Mouse (Mus musculus): ENCODE measurements around the gene Adam19. TPM values are rescaled to one million over a fixed set of nuclear protein-coding genes. Genes with fewer than 3 reads are reported as not detected.

The Adam19 gene
- polyA plus RNA-seq, 1 experiment: 51.6 TPM

DNA sequence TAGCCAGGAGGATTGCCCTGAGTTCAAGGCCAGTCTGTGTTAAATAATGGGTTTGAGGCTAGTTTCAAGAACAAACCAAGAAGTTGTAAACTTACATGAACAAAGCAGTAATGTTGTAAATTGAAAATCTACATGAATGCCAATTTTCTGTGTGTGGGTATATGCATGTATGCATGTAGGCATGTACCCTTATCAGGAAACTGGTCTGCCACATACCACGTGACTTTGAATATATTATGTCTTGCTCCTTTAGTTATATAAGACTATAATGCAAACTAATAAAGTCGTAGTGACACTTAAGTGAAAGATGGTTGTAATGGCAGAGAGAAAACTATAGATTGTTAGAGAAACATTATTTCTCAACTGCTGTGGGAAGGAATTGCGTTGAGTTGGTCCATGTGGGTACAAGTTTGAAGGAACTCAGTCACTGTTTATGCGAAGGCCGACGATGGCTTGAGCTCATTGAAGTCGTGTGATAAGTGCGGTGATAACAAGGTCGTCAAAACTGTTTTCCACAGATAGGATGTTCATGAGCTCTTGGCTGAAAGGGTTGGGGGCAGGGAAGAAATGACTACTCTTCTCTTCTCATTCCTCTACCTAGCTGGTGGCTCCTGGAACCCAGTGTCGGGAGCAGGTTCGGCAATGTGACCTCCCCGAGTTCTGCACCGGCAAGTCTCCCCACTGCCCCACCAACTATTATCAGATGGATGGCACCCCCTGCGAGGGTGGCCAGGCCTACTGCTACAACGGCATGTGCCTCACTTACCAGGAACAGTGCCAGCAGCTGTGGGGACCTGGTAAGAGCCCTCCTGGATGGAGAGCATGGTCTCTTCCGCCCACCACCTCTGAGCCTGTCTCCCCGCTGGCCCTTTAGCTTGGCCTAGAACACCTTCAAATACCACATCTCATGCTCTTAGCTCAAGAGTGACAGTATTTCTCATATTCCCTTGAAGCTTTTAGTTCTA lies 75.5 kb downstream of the Adam19 start:
- H3K27me3 ChIP-seq (ENCODE audit: control insufficient read depth, insufficient read depth, low read length, poor library complexity, severe bottlenecking): no peaks in the 10 kb centered on the region
- TF ChIP-seq CTCF (IDR thresholded peaks at IDR 0.05; ENCODE audit: low read depth, low read length) (no peak), POLR2A (IDR thresholded peaks at IDR 0.05; ENCODE audit: insufficient read depth, low read length) (no peak), EP300 (IDR thresholded peaks at IDR 0.05; ENCODE audit: insufficient read depth, low read depth, low read length) (no peak)
- no peak overlapping the region for H3K4me3 ChIP-seq (ENCODE audit: low read depth, low read length)
- H3K36me3 ChIP-seq (ENCODE audit: control insufficient read depth, insufficient read depth, low read length, poor library complexity, severe bottlenecking): peaks cover 21% of the 10 kb centered on the region
- no peaks in the 10 kb centered on the region for H3K4me1 ChIP-seq (ENCODE audit: control insufficient read depth, insufficient read depth, low read length)
- H3K27ac ChIP-seq (ENCODE audit: insufficient read depth, low read length): no peak overlapping the region
- H3K9ac ChIP-seq (ENCODE audit: low read depth, poor library complexity, severe bottlenecking): no peak overlapping the region
- no peaks in the 10 kb centered on the region for H3K9me3 ChIP-seq (replicated peaks; ENCODE audit: control insufficient read depth, insufficient read depth, low read length, poor library complexity, severe bottlenecking)

DNA sequence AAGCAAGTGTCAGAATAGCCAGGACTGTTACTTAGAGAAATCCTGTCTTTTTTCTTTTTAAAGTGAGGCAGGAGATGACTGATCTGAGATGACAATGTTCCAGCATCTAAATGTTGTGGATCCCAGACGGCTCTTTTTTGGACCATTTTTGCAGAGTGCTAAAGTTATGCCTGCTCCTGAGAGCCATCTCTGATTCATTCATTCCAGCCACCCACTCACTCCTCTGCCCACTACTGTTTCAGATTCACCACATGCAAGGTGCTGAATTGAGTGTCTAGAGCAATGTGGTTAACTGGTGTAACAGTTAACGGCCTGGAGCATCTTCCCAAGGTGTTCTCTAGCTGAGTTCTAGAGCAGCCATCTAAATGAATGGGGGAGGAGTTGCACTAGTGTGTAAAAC lies 79.1 kb downstream of the Adam19 start:
- Histone ChIP-seq H3K4me3 (ENCODE audit: low read depth, low read length) (no peak overlapping the region), H3K9me3 (replicated peaks; ENCODE audit: control insufficient read depth, insufficient read depth, low read length, poor library complexity, severe bottlenecking) (no peaks in the 10 kb centered on the region), H3K4me1 (ENCODE audit: control insufficient read depth, insufficient read depth, low read length) (no peaks in the 10 kb centered on the region), H3K9ac (ENCODE audit: low read depth, poor library complexity, severe bottlenecking) (no peak overlapping the region), H3K27me3 (ENCODE audit: control insufficient read depth, insufficient read depth, low read length, poor library complexity, severe bottlenecking) (no peaks in the 10 kb centered on the region), H3K27ac (ENCODE audit: insufficient read depth, low read length) (no peak overlapping the region), H3K36me3 (ENCODE audit: control insufficient read depth, insufficient read depth, low read length, poor library complexity, severe bottlenecking) (peaks cover 39% of the 10 kb centered on the region)
- TF ChIP-seq POLR2A (IDR thresholded peaks at IDR 0.05; ENCODE audit: insufficient read depth, low read length) (no peak), CTCF (IDR thresholded peaks at IDR 0.05; ENCODE audit: low read depth, low read length) (no peak), EP300 (IDR thresholded peaks at IDR 0.05; ENCODE audit: insufficient read depth, low read depth, low read length) (no peak)

DNA sequence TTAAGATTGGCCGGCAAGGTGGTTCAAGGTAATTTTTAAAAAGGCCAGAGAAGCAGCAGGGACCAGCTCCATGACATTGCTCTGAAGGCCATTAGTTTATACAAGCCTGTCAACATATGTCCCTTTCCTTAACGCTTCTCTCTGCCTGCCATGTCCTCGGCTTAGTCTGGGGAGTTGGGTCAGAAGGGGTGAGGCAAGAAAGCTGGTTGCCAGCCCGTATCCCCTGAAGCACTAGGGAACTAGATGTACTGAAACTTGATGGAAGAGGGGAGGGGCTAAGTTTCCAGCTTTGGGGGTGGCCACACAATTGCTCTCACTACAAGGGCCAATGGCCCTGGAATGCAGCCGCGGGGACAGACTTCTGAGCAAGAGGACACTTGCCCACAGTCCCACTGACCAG lies 87.5 kb downstream of the Adam19 start:
- Histone ChIP-seq H3K9me3 (replicated peaks; ENCODE audit: control insufficient read depth, insufficient read depth, low read length, poor library complexity, severe bottlenecking) (no peaks in the 10 kb centered on the region), H3K27ac (ENCODE audit: insufficient read depth, low read length) (no peak overlapping the region), H3K27me3 (ENCODE audit: control insufficient read depth, insufficient read depth, low read length, poor library complexity, severe bottlenecking) (no peaks in the 10 kb centered on the region), H3K9ac (ENCODE audit: low read depth, poor library complexity, severe bottlenecking) (no peak overlapping the region), H3K36me3 (ENCODE audit: control insufficient read depth, insufficient read depth, low read length, poor library complexity, severe bottlenecking) (peaks cover 41% of the 10 kb centered on the region), H3K4me1 (ENCODE audit: control insufficient read depth, insufficient read depth, low read length) (no peaks in the 10 kb centered on the region), H3K4me3 (ENCODE audit: low read depth, low read length) (no peak overlapping the region)
- TF ChIP-seq POLR2A (IDR thresholded peaks at IDR 0.05; ENCODE audit: insufficient read depth, low read length) (no peak), EP300 (IDR thresholded peaks at IDR 0.05; ENCODE audit: insufficient read depth, low read depth, low read length) (no peak), CTCF (IDR thresholded peaks at IDR 0.05; ENCODE audit: low read depth, low read length) (no peak)

DNA sequence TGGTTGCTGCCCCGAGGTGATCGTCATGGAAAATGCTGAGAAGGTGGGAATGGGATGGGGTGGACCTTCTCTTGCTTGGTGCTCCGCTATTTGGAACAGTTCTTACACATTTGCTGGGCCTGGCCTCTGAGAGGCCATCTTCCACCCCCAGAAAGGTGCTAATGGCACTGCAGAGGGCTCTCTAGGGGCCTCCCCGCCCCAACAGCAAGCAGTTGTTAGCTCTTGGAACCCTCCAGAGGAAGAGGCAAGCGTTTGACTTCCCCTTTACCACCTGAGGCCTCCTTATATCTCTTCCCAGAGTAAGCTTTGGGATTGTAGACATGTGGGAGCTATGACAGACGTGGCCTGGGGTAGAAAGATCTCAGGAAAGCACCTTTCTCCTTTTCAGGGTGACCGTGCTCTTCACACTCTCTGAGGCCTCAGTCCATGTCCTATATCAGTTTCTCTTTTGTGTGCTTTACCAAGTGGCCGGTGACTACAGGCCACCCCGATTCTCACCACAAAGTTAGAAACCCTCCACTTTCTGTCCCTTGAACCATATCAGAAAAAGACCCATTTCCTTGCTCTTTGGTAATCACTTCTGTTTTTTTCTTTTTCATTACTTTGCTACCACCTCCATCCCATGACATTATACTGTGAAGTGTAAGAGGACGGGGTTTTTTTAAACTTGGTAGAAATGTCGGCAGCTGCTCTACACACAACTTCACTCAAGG lies 89.5 kb downstream of the Adam19 start:
- Histone ChIP-seq H3K9me3 (replicated peaks; ENCODE audit: control insufficient read depth, insufficient read depth, low read length, poor library complexity, severe bottlenecking) (no peaks in the 10 kb centered on the region), H3K4me3 (ENCODE audit: low read depth, low read length) (no peak overlapping the region), H3K36me3 (ENCODE audit: control insufficient read depth, insufficient read depth, low read length, poor library complexity, severe bottlenecking) (peaks cover 22% of the 10 kb centered on the region), H3K27me3 (ENCODE audit: control insufficient read depth, insufficient read depth, low read length, poor library complexity, severe bottlenecking) (no peaks in the 10 kb centered on the region), H3K4me1 (ENCODE audit: control insufficient read depth, insufficient read depth, low read length) (no peaks in the 10 kb centered on the region), H3K27ac (ENCODE audit: insufficient read depth, low read length) (no peak overlapping the region), H3K9ac (ENCODE audit: low read depth, poor library complexity, severe bottlenecking) (no peak overlapping the region)
- TF ChIP-seq EP300 (IDR thresholded peaks at IDR 0.05; ENCODE audit: insufficient read depth, low read depth, low read length): no peak
- no peak for TF ChIP-seq CTCF (IDR thresholded peaks at IDR 0.05; ENCODE audit: low read depth, low read length)
- TF ChIP-seq POLR2A (IDR thresholded peaks at IDR 0.05; ENCODE audit: insufficient read depth, low read length): no peak

DNA sequence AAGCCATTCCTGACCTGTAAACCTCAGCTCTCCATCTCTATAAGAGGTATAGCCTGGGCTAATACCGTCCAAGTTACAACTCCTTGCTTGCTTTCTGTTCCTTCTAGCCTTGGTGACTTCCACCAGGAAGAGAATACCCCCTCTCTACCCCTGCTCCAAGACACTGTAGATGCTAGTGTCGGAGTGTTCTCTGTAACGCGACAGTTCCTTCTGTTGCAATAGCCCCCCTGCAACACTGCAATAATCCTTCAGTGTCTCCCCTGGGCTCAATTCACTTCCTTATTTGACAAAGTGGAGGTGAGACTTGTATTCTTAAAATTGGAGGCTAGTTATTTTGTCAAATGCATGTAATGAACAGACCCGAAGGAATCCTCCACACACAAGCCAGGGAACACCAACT lies 90.8 kb downstream of the Adam19 start:
- Histone ChIP-seq H3K4me3 (ENCODE audit: low read depth, low read length) (no peak overlapping the region), H3K36me3 (ENCODE audit: control insufficient read depth, insufficient read depth, low read length, poor library complexity, severe bottlenecking) (peaks cover 11% of the 10 kb centered on the region)

More for the DNA sequence above, 90.8 kb downstream of the Adam19 start:
- TF ChIP-seq EP300 (IDR thresholded peaks at IDR 0.05; ENCODE audit: insufficient read depth, low read depth, low read length) (no peak), POLR2A (IDR thresholded peaks at IDR 0.05; ENCODE audit: insufficient read depth, low read length) (no peak), CTCF (IDR thresholded peaks at IDR 0.05; ENCODE audit: low read depth, low read length) (no peak)
- no peaks in the 10 kb centered on the region for H3K4me1 ChIP-seq (ENCODE audit: control insufficient read depth, insufficient read depth, low read length)
- no peak overlapping the region for H3K9ac ChIP-seq (ENCODE audit: low read depth, poor library complexity, severe bottlenecking)
- H3K27ac ChIP-seq (ENCODE audit: insufficient read depth, low read length): no peak overlapping the region
- no peaks in the 10 kb centered on the region for H3K27me3 ChIP-seq (ENCODE audit: control insufficient read depth, insufficient read depth, low read length, poor library complexity, severe bottlenecking)
- H3K9me3 ChIP-seq (replicated peaks; ENCODE audit: control insufficient read depth, insufficient read depth, low read length, poor library complexity, severe bottlenecking): no peaks in the 10 kb centered on the region

All from ES-Bruce4 (cell line).